Mouse (Mus musculus) ZHBTc4 (cell line): ENCODE data around the gene Reln.
A peak's percentile ranks its signal among the peaks of the same experiment; 100 is the strongest.

Experiments used
- DNase-seq: peaks from one replicate; pipeline ENCODE4 v3.0.0-alpha.2; 2011; ENCODE audit warnings: low read depth, low spot score

Reln gene

GRCm38 (mm10) chr5:22007304-22008059, 337.0 kb downstream of the Reln start:
- no peak for DNase-seq

DNA sequence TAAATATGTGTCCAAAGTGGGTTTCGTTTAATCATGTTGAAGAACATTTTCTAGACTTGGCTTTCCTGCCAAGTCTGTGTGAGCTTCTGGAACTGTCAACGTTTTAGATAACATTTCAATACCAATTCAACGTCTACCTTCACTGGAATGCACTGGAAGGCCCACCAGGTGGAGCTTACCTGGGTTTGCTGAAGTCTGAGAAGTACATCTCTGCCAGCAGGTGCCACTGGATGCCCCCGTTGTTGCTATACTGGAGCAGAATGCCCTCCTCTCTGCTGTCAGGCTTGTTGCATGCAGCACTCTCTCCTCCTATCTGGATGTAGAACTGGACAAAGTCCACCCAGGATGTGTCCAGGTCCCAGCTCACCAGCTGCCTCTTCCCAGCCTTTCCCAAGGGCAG, 340.6 kb downstream of the Reln start:
- no peak for DNase-seq

DNA sequence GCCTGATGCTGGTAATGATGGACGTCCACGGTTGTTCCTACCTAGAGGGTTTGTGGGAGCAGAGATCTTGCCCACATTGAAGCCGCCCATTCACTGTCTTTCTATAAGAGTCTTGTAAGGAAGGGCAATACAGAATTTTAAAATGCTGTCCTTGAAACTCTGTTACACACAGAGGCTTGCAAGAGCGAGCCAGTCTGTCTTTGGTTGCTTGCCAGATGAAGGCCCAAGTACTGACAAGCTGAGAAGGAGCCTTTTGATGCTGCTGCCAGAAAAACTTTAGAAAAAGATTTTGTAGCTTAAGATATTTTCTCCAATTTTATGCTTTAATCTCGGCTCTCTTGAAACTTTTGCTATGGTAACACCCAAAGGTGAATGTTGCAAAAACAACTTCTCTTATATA, 356.8 kb downstream of the Reln start:
- no peak for DNase-seq

GRCm38 (mm10) chr5:21986311-21986710, 358.2 kb downstream of the Reln start:
- peak; percentile 64 for DNase-seq

DNA sequence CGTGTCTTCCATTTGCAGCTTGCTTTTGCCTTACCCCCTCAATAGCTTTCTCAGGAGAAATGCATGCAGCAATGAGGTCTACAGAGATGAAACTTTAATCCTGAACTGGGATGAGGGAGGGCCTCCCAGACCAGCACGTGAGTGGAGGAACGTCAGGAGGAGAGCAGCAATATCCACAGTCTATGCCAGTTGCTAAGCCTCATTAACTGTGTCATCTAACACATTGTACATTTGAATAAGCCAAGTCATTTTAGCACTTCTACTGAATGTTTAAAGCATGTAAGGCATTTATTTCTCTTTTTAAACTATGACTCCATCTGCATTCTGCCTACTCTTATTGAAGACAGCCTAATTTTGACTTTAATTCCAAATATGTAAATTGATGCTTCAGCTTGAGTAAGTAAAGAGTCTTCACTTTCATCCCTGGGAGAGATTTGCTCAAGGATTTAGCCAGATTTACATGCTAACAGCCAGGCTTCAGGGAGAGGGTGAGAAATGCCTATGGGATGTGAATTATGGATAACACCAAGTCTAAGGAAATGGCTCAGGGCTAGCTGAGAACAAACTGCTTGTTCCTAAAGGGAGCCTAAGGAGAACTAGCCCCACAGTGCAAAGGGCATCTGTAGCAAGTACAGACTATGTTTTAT, 361.4 kb downstream of the Reln start:
- no peak for DNase-seq

DNA sequence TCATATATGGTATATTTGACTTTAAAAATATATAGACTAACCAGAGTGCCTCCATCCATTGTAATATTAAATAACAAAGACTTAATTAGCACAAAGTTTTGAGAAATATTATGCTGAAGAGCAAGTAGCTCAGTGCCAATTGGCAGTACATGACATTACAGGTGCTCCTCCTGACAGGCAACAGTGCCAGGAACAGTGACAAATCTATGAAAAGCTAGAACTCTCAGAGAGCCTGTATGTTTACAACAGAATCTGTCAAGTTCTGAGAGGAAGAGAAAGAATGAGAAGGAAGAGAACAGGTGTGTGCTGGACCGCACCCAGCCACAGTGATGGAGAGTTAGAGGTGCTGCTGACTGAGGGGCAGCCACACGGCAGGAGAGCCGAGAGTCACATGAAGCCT, 363.3 kb downstream of the Reln start:
- no peak for DNase-seq

GRCm38 (mm10) chr5:21980544-21980943, 364.0 kb downstream of the Reln start:
- DNase-seq, result no peak

DNA sequence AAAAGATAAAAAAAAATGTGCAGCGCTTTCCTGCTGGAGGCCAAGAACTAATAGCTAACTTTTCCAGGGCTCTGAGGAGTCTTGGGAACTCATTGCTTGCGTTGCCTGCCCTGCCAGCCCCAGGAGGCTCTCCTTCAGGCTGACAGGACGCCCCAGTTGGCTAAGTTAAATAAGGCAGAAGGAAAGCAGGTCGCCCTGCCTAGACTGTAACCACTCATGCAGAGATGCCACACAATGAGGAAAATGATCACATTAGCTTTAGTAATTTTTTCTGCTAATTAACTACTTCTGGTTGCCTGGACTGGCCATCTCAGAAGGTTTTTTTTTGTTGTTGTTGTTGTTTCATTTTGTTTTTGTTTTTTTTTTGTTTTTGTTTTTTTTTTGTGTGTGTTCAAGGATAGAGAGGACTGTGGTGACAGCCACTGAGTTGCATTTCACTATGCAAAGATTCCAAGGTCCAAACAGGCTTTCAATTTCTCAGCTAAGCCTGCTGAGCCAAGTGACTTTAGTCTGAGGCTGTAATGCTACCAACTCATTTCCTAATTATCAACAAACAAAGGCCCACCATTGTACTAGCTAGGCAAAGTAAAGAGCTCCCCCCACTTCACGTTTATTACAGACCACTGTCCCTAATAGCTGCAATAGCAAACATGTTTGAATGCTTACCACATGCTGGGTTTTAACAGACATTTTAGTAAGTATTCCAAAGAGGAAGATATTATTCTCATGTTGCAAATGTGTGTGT, 371.1 kb downstream of the Reln start:
- DNase-seq, result no peak

DNA sequence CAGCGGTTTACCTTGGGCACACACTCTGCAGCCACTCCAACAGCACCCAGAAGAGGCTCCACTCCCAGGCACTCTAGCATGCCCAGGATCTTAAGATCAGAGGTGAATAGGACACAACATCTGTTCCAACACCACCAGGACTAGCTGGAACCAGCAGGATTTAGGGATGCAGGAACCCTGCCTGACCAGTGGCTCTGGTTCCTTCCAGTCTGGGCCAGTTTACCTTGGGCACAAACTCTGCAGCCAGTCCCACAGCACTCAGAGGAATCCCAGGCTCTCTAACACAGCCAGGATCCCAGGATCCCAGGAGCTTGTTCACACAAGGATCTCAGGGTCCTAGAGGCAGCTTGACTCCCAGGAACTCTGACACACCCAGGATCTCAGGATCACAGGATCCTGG, 382.7 kb downstream of the Reln start:
- peak; percentile 41 for DNase-seq

DNA sequence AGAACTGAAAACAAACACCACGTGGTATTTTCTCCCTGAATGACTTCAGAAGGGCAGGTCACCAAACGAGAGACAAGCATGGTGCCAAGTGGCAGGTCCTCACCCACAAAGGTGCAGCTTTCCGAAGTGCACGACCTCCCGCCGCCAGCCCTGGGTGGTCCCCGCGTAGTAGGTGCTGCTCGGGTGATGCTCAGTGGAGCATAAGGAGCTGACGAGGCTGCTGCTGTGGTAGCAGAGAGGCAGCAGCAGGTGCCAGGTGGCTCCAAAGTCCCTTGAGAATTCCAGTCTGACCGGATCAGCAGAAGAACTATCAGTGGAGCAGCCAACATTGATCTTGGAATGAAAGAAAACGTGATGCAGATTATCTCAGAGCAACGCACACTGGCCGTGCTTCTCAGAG, 384.4 kb downstream of the Reln start:
- DNase-seq, result no peak

DNA sequence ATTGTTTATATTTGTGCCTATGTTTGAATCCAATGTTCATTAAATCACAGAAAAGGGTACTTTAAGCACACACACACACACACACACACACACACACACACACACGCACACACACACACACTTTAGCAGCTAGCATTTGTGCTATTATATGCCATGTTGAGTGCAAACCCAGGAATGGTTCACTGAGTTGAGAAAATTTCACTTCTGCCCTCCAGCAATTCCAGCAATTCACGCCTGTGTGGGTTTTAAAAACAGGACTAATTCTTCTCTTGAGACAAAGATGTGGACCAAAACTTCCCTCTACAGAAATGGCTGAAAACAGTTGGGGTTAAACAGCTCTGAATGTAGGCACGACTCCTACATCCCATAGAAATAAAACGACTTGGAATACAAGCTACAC, 386.9 kb downstream of the Reln start:
- no peak for DNase-seq

- no peak for DNase-seq
Measured at GRCm38 (mm10) chr5:21957061-21957460, 387.4 kb downstream of the Reln start.

GRCm38 (mm10) chr5:21949507-21949897, 395.0 kb downstream of the Reln start:
- DNase-seq, result no peak

- DNase-seq, result no peak
Measured at GRCm38 (mm10) chr5:21948736-21949506, 395.6 kb downstream of the Reln start.

- no peak for DNase-seq
Measured at GRCm38 (mm10) chr5:21947610-21948381, 396.7 kb downstream of the Reln start.

DNA sequence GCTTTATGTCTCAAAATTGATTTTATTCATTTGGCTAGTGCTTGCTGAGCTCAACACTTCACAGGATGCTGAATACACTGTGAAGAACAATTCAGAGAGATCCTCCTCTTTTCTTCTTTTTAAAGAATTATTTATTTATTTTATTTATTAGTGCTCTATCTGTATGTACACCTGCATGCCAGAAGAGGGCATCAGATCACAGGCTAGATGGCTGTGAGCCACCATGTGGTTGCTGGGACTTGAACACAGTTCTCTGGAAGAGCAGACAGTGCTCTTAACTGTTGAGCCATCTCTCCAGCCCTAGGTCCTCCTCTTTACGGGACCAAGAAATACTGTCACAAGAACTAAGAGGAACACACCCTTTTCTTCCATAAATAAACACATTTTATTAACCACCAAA, 399.9 kb downstream of the Reln start:
- no peak for DNase-seq

GRCm38 (mm10) chr5:21939405-21939804, 405.1 kb downstream of the Reln start:
- DNase-seq, result no peak

DNA sequence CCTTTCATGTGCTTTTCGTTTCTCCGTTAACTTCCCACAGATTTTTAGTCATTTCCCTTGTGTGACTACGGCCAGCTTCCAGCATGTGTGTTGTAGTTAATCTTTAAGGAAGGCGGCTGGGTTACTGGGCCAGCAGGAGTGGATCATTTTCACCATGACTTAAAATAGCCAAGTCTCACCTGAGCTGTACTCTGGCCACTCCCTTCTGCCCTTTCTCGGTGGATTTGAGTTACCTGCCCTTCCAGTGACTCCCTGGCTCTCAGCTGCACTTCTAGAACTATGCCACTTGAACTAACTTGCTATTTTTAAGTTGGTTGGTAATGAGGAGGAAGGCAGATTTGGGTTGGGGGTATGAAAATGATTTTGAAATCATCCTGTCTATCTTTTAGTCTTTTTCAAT, 406.4 kb downstream of the Reln start:
- no peak for DNase-seq

DNA sequence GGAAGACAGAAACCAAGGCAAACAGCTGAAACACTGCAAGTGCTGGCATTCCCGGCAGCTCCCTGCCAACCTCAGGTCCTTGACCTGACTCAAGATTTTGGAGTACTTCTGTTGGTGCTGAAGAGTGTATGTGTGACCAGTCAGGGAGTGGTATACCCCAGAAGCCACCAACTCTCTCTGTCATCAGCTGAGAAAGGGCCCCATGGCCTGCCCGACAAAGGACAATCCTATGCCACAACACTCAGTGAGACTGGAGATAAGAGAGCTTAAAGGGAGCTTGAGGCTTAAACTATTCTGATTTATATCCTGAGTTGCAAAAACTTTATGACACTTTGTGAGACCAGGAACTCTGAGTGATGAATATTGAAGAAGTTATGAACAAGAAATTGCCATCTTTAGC, 407.9 kb downstream of the Reln start:
- no peak for DNase-seq

DNA sequence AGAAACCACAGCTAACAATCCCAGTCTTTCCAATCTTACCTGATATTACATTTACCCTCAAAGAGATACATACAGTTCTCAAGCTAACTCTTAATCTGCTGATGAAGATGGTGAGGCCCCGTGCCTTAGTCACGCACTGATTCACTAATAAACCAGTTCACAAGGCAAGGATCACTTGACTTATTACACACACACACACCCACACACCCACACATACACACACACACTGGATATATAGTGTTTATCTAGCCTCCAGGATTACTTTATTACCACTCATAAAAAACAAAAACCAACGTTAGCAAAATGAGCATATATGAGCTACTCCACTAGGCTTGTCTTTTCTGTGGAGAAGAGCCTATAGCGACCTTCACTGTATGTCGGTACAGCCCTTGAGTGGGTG, 408.4 kb downstream of the Reln start:
- DNase-seq, result no peak

DNA sequence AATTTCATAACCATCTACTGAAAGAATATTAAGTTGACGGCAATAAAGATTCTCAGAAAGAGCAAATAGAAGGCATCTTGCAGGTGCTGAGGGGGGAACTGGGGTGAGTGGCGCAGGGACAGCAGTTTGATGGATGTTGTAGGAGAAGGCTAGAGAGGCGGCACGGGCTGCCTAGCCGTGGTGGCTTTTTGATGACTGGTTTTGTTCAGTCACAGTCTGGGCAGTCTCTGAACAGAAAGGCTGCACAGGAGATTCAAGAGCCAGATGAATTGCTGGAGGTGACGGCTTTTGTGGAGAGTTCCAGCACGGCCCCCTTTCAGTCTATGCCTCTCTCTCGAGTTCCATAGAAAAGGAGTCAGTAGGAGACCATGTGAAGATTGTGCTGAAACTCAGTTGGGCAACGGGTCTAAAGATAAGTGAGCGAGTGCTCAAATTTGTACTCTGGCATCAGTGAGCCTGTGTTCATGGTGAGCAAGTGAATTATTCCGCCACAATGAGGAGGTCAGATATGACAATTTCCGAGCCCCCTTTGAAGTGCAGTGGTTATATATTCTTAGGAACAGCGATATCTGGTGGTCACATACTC, 409.6 kb downstream of the Reln start:
- no peak for DNase-seq
